Mouse (Mus musculus): ENCODE data around the gene Gm7903. TPM values are rescaled to one million over a fixed set of nuclear protein-coding genes. Genes with fewer than 3 reads are reported as not detected.
"Not testable (repeated sequence)": the region's sequence is repeated elsewhere in the genome, so short reads cannot be mapped to it uniquely, and the experiment has no call there.

The Gm7903 gene
- polyA plus RNA-seq (2016; fragmentation: Nextera tagmentation; extraction: Ambion mirVana): not detected in 2 replicates

- no CpG with 5 or more reads among the region's 15 CpGs for WGBS
- not testable (repeated sequence) for H3K9me3 ChIP-seq
Measured at GRCm38 (mm10) chrX:135433535-135433934, at the start of gene Gm7903. TSS of gene Gm7903 (plus strand) at chrX:135433835.

GRCm38 (mm10) chrX:135403578-135403977 is 30.1 kb upstream of the Gm7903 start:
- not testable (repeated sequence) for H3K4me1 ChIP-seq; H3K27ac ChIP-seq; H3K9me3 ChIP-seq; DNase-seq (ENCODE audit: extremely low spot score, low spot score); H3K27me3 ChIP-seq (ENCODE audit: poor library complexity, severe bottlenecking); H3K36me3 ChIP-seq (replicated peaks); H3K4me3 ChIP-seq
- no CpG with 5 or more reads among the region's 3 CpGs for WGBS

More at GRCm38 (mm10) chrX:135433535-135433934, at the start of gene Gm7903:
- not testable (repeated sequence) for H3K4me3 ChIP-seq; H3K4me1 ChIP-seq; H3K27me3 ChIP-seq (ENCODE audit: poor library complexity, severe bottlenecking); H3K27ac ChIP-seq; H3K36me3 ChIP-seq (replicated peaks); DNase-seq (ENCODE audit: extremely low spot score, low spot score)

DNA sequence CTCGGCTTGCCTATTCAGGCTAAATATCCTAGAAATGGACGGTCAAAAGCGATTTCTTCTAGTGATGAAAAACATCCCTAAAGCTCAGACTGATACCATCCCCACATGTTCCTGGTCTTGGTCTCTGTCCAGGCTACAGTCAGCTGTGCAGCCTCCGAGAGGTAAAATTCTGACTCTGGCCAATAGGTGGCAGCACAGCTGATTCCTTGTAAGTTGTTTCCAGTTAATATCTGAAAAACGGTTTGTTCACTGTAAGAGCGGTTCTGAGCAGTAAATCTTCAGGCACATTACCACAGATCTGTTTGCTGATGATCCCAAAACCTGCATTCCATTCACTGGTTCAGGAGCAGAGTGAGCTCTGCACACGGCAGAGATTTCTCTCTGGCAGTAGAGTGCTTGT is 12.4 kb upstream of the Gm7903 start:
- not testable (repeated sequence) for DNase-seq (ENCODE audit: extremely low spot score, low spot score); H3K4me3 ChIP-seq; H3K27ac ChIP-seq; H3K9me3 ChIP-seq; H3K27me3 ChIP-seq (ENCODE audit: poor library complexity, severe bottlenecking); H3K4me1 ChIP-seq; H3K36me3 ChIP-seq (replicated peaks)
- 36% methylated on average over 4 of the region's 7 CpGs for WGBS

- H3K27ac ChIP-seq; H3K27me3 ChIP-seq (ENCODE audit: poor library complexity, severe bottlenecking); DNase-seq (ENCODE audit: extremely low spot score, low spot score); H3K4me3 ChIP-seq; H3K4me1 ChIP-seq; H3K9me3 ChIP-seq; H3K36me3 ChIP-seq (replicated peaks): not testable (repeated sequence)
Measured at GRCm38 (mm10) chrX:135421824-135422223, 11.8 kb upstream of the Gm7903 start.

GRCm38 (mm10) chrX:135422473-135422872 is 11.2 kb upstream of the Gm7903 start:
- DNase-seq (ENCODE audit: extremely low spot score, low spot score); H3K27ac ChIP-seq; H3K27me3 ChIP-seq (ENCODE audit: poor library complexity, severe bottlenecking); H3K36me3 ChIP-seq (replicated peaks); H3K9me3 ChIP-seq; H3K4me1 ChIP-seq; H3K4me3 ChIP-seq: not testable (repeated sequence)
- WGBS: no CpG with 5 or more reads among the region's 4 CpGs

DNA sequence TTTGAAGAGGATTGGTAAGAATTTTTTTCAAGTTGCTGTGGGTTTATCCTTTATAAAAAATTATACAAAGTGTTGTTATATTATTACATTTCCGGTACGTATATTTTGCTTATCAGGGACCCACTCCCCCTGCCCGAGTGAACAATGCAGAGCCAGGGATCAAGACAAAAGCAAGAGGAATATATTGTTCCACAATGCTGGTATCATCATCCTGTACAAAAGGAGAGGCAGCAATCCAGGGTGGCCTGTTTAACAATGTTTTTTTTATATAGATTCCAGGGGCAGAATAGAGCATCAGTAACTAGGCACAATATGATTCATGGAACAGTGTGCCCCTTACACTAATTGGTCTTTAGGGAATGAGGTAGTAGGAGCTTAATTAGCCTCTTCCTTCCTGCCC is 30.5 kb downstream of the Gm7903 start:
- not testable (repeated sequence) for H3K27ac ChIP-seq; H3K4me1 ChIP-seq; H3K4me3 ChIP-seq; H3K36me3 ChIP-seq (replicated peaks); H3K9me3 ChIP-seq; DNase-seq (ENCODE audit: extremely low spot score, low spot score); H3K27me3 ChIP-seq (ENCODE audit: poor library complexity, severe bottlenecking)
- WGBS: no CpG with 5 or more reads among the region's 3 CpGs

DNA sequence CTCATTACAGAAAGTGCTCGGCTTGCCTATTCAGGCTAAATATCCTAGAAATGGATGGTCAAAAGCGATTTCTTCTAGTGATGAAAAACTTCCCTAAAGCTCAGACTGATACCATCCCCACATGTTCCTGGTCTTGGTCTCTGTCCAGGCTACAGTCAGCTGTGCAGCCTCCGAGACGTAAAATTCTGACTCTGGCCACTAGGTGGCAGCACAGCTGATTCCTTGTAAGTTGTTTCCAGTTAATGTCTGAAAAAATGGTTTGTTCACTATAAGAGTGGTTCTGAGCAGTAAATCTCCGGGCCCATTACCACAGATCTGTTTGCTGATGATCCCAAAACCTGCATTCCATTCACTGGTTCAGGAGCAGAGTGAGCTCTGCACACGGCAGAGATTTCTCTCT is 48.3 kb downstream of the Gm7903 start:
- not testable (repeated sequence) for H3K27me3 ChIP-seq (ENCODE audit: poor library complexity, severe bottlenecking); H3K4me3 ChIP-seq; H3K27ac ChIP-seq; DNase-seq (ENCODE audit: extremely low spot score, low spot score); H3K4me1 ChIP-seq; H3K9me3 ChIP-seq; H3K36me3 ChIP-seq (replicated peaks)
- no CpG with 5 or more reads among the region's 6 CpGs for WGBS

GRCm38 (mm10) chrX:135483183-135483582 is 49.5 kb downstream of the Gm7903 start:
- no CpG with 5 or more reads among the region's 3 CpGs for WGBS
- H3K9me3 ChIP-seq; H3K4me3 ChIP-seq; H3K27ac ChIP-seq; H3K36me3 ChIP-seq (replicated peaks); DNase-seq (ENCODE audit: extremely low spot score, low spot score); H3K27me3 ChIP-seq (ENCODE audit: poor library complexity, severe bottlenecking); H3K4me1 ChIP-seq: not testable (repeated sequence)

Other genes with a start within 250 kb of the Gm7903 start
- gene Tceal6, start 223.1 kb upstream of the Gm7903 start, polyA plus RNA-seq (2016; fragmentation: Nextera tagmentation; extraction: Ambion mirVana): 1.4 and 1.9 TPM in 2 replicates
- not detected in 2 replicates for gene Pramel3, start 131.5 kb upstream of the Gm7903 start, polyA plus RNA-seq (2016; fragmentation: Nextera tagmentation; extraction: Ambion mirVana)
- gene Gm5128, start 60.6 kb upstream of the Gm7903 start, polyA plus RNA-seq (2016; fragmentation: Nextera tagmentation; extraction: Ambion mirVana): not detected in 2 replicates
- not detected in 2 replicates for gene AV320801, start 60.8 kb downstream of the Gm7903 start, polyA plus RNA-seq (2016; fragmentation: Nextera tagmentation; extraction: Ambion mirVana)
- not detected in 2 replicates for gene Nxf7, start 164.9 kb downstream of the Gm7903 start, polyA plus RNA-seq (2016; fragmentation: Nextera tagmentation; extraction: Ambion mirVana)
- 0.10 TPM in 1 of 2 replicates, not detected in the other for gene Prame, start 193.9 kb downstream of the Gm7903 start, polyA plus RNA-seq (2016; fragmentation: Nextera tagmentation; extraction: Ambion mirVana)

Data from forebrain, embryonic 10.5 days (tissue).